Mouse (Mus musculus) kidney, postnatal 25 days (tissue): ENCODE results near the gene Vmn1r30.

ENCODE experiments used
- DNase-seq, 2 experiments: peaks; one replicate each; pipeline ENCODE4 v3.0.0; 2021; ENCODE audit warnings: mixed read lengths in 2 of 2

The Vmn1r30 gene

DNA sequence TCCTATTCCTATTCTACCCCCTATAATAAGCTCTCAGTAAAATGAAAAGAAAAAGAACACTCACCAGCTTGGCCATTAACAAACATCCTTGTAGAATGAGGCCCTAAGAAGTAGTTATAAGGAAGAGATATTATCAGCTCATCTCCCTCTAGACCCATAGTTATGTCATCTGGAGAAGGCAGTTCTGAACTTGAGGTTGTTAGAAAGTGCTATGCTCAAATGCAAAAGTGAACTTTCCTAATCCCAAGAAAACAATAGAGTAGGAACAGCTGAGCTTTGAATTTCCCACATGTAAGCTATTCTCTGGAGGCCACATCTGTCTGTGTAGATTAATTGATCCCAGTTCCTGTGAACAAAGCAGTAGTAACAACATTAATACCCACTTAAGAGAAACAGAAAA is at the start of gene Vmn1r30:
TSS of gene Vmn1r30 (minus strand) at position 101 of the 400 bp plus-strand sequence.
- DNase-seq = no peak

DNA sequence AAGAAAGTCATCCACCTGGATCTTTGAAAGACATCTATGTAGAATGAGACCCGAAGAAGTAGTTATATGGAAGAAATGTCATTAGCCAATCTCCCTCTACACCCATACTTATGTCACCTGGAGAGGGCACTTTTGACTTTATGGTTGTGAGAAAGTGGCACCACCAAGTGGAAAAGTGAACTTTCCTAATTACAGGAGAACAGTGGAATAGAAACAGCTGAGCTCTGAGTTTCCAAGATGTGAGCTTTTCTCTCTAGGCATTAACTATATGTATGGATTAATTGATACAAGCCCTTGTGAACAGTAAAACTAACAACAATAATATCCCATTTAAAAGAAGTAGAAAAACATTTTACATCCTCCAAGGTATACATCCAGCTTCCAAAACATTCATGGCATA is 32.0 kb upstream of the Vmn1r30 start, which contains the start of gene Vmn1r31:
TSS of gene Vmn1r31 (minus strand) at position 101 of the 400 bp plus-strand sequence.
- no peak for DNase-seq
